Mouse (Mus musculus) spleen, postnatal 36 days (tissue): ENCODE data around the gene Usp34.
"Not testable (repeated sequence)": the region's sequence is repeated elsewhere in the genome, so short reads cannot be mapped to it uniquely, and the experiment has no call there.

Source experiments
- DNase-seq, 2 experiments: peaks; one replicate each; pipeline ENCODE4 v3.0.0; 2022; ENCODE audit warnings: low spot score in 2 of 2, mixed read lengths in 1 of 2

The Usp34 gene

GRCm38 (mm10) chr11:23497718-23498509 lies 191.2 kb downstream of the Usp34 start, which contains the start of gene Ahsa2:
Gene Ahsa2 (minus strand): TSS chr11:23498030.
- DNase-seq, result peak; percentile 97 to 98

GRCm38 (mm10) chr11:23498609-23499008 lies 191.9 kb downstream of the Usp34 start:
- DNase-seq, result no peak

- DNase-seq, result not testable (repeated sequence)
Observed at GRCm38 (mm10) chr11:23504801-23505200, 198.1 kb downstream of the Usp34 start.

GRCm38 (mm10) chr11:23514785-23515184 lies 208.1 kb downstream of the Usp34 start:
- not testable (repeated sequence) for DNase-seq

- no peak for DNase-seq
Observed at GRCm38 (mm10) chr11:23515315-23515714, 208.6 kb downstream of the Usp34 start.

GRCm38 (mm10) chr11:23518981-23519380 lies 212.3 kb downstream of the Usp34 start:
- DNase-seq, result no peak

GRCm38 (mm10) chr11:23520473-23521205 lies 213.9 kb downstream of the Usp34 start, which contains the start of gene 1700093K21Rik:
Gene 1700093K21Rik (minus strand): TSS chr11:23521155.
- no peak for DNase-seq

GRCm38 (mm10) chr11:23537446-23537845 lies 230.8 kb downstream of the Usp34 start:
- DNase-seq, result no peak
